Comparison of ENCODE assay signal across 8 mouse cellular contexts in the genomic region with DNA sequence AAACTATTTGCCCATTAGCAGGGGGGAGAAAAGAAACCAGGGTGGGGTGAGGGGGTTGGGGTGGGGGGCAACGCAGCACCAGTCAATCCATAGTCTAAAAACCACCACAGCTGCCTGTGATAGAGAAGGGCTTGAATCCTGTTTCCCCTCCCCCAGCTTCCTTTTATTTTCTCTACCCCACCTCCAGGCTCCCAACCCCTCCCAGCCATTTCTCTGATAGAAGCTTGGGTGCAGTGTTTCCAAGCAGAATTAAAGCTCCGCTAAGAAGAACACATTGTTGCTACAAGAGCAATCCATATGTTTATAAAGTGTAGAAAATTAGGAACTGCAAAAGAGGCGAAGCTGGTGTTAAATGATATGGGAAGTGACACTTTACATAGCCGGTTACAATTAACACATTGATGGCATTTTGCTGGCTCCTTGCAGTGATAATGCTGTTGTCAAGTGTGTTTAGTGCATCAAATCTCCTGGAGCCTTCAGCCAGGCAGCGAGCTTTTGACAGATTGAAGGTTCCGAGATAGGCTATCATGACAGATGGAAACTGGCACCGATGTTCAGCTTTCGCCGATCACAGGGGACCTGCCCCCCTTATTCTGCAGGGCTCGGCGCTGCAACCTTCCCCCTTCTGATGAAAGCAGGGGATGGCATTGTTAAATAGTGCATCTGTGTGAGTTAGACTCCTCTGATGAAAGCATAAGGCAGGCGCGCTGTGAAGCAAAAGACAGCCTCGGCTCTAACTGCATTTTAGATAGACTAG.
A peak's percentile ranks its signal among the peaks of the same experiment; 100 is the strongest.
DNase-seq lines count a peak whose midpoint lies in the region; ATAC-seq lines count a peak whose summit lies in the region.

No protein-coding gene starts in this region.

- H3K27me3 ChIP-seq in limb, embryonic 13.5 days, result peaks cover 29% of the 10 kb centered on the region

- no peak overlapping the region for H3K27ac ChIP-seq in limb, embryonic 13.5 days

- peak; percentile 66 for DNase-seq in heart, adult 11 months
- DNase-seq in heart, postnatal 36 days, result no peak
- DNase-seq in right cerebral cortex, postnatal 10 days (ENCODE audit: low spot score in 2 of 2), result peak; percentile 38 to 43
- DNase-seq in right cerebral cortex, postnatal 36 days (ENCODE audit: low spot score in 2 of 2), result no peak
- DNase-seq in thymus, adult 18-20 months, result no peak
- DNase-seq in cerebellum, postnatal 4 days (ENCODE audit: low spot score in 2 of 2), result no peak

- H3K9me3 ChIP-seq in limb, embryonic 13.5 days, result no peaks in the 10 kb centered on the region

- H3K9ac ChIP-seq in limb, embryonic 13.5 days, result peak overlapping the region; percentile 59; the same call in 1 of the 2 replicates

- intact Hi-C loops in heart, postnatal 36 days (cut with DNase I), result no loop called here

- peak overlapping the region; percentile 35 for H3K4me3 ChIP-seq in limb, embryonic 13.5 days

- no peaks in the 10 kb centered on the region for H3K36me3 ChIP-seq in limb, embryonic 13.5 days

- under 1% methylated on average over 14 of the region's 14 CpGs for WGBS in limb, embryonic 13.5 days

- peaks cover 31% of the 10 kb centered on the region for H3K4me1 ChIP-seq in limb, embryonic 13.5 days

- no peak for ATAC-seq in limb, embryonic 13.5 days (ENCODE audit: low FRiP score, low read depth)
- no peak for ATAC-seq in CD4-positive, CD25-positive, alpha-beta regulatory T cell, adult 4 months

- H3K4me2 ChIP-seq in limb, embryonic 13.5 days (replicated peaks), result peak overlapping the region; percentile 67

Comparison
In these comparisons a context has a peak if more than half of its experiments do, and no peak if none do; other contexts are left out.
1. DNase-seq: peak in heart, adult 11 months (single experiment) and right cerebral cortex, postnatal 10 days (2 of 2); none in heart, postnatal 36 days (0 of 2), right cerebral cortex, postnatal 36 days (0 of 2), thymus, adult 18-20 months (0 of 2) and cerebellum, postnatal 4 days (0 of 2).